Comparison of ENCODE assay signal across 19 mouse cellular contexts in genomic region chr1:74344163-74344916, GRCm38 (mm10). TPM values are rescaled to one million over a fixed set of nuclear protein-coding genes. Genes with fewer than 3 reads are reported as not detected.
DNase-seq lines count a peak whose midpoint lies in the region; ATAC-seq and TF ChIP-seq lines count a peak whose summit lies in the region.
"Had no signal": no experiment of that assay in that cellular context is flagged by ENCODE, and none has a peak within 500 bp of the region (broad histone marks: within the 10 kb centered on the region; RNA-seq: fewer than 3 reads in every experiment).

No protein-coding gene starts in this region.

- no peak for TF ChIP-seq POLR2A in heart, adult 2 months (IDR thresholded peaks at IDR 0.05; ENCODE audit: insufficient read depth, low read depth, low read length)
- TF ChIP-seq POLR2A in ES-Bruce4 (IDR thresholded peaks at IDR 0.05; ENCODE audit: insufficient read depth, low read length) = no peak

- H3K79me2 ChIP-seq in heart, adult 2 months (replicated peaks; ENCODE audit: control insufficient read depth, insufficient read depth, low read length) = no peaks in the 10 kb centered on the region

- intact Hi-C loops in heart, adult 2 months (cut with DNase I) = no loop called here

- H3K36me3 ChIP-seq in heart, adult 2 months (ENCODE audit: control insufficient read depth, insufficient read depth, low read length) = no peaks in the 10 kb centered on the region; the same call in 1 of the 2 replicates
- peaks cover 1% of the 10 kb centered on the region; the same call in 1 of the 2 replicates for H3K36me3 ChIP-seq in kidney, embryonic 16.5 days (ENCODE audit: insufficient read depth, low read length)
- H3K36me3 ChIP-seq in ES-Bruce4 (ENCODE audit: control insufficient read depth, insufficient read depth, low read length, poor library complexity, severe bottlenecking) = no peaks in the 10 kb centered on the region
- 0 out of 2 replicates have a peak, but pooled peaks cover 2% of the 10 kb centered on the region for H3K36me3 ChIP-seq in stomach, postnatal 0 days (ENCODE audit: control insufficient read depth, insufficient read depth, low read length)

- no peak for DNase-seq in heart, adult 2 months
- no peak for DNase-seq in heart, postnatal 4 days
- no peak for DNase-seq in kidney, adult 9 months
- peak; percentile 92 for DNase-seq in A20 (ENCODE audit: low read depth, low spot score)
- DNase-seq in stomach, postnatal 0 days (ENCODE audit: low spot score) = no peak
- DNase-seq: adrenal gland, postnatal 10 days; cerebellum, adult 11-12 months; cerebellum, adult 9-10 months; cerebellum, postnatal 25 days; gastrocnemius, postnatal 14 days had no signal

- H3K9me3 ChIP-seq in kidney, embryonic 16.5 days (ENCODE audit: low read length) = no peaks in the 10 kb centered on the region
- no peaks in the 10 kb centered on the region for H3K9me3 ChIP-seq in ES-Bruce4 (replicated peaks; ENCODE audit: control insufficient read depth, insufficient read depth, low read length, poor library complexity, severe bottlenecking)
- H3K9me3 ChIP-seq in stomach, postnatal 0 days (ENCODE audit: control insufficient read depth, low read length) = no peaks in the 10 kb centered on the region
- H3K9me3 ChIP-seq: embryonic facial prominence, embryonic 12.5 days; forebrain, embryonic 15.5 days; heart, embryonic 13.5 days; hindbrain, embryonic 13.5 days had no signal

- peak overlapping the region; percentile 40; the same call in 1 of the 2 replicates for H3K27ac ChIP-seq in heart, adult 2 months
- peak overlapping the region; percentile 87; the same call in 1 of the 2 replicates for H3K27ac ChIP-seq in kidney, embryonic 16.5 days (ENCODE audit: low read length)
- no peak overlapping the region for H3K27ac ChIP-seq in ES-Bruce4 (ENCODE audit: insufficient read depth, low read length)
- H3K27ac ChIP-seq in stomach, postnatal 0 days (replicated peaks) = no peak overlapping the region
- H3K27ac ChIP-seq: embryonic facial prominence, embryonic 12.5 days; forebrain, embryonic 15.5 days; heart, embryonic 13.5 days; hindbrain, embryonic 13.5 days; hindbrain, postnatal 0 days had no signal

- peaks cover 26% of the 10 kb centered on the region for H3K4me1 ChIP-seq in heart, adult 2 months (ENCODE audit: control insufficient read depth, insufficient read depth, low read length)
- H3K4me1 ChIP-seq in kidney, embryonic 16.5 days (ENCODE audit: insufficient read depth, low read length) = peaks cover 21% of the 10 kb centered on the region
- H3K4me1 ChIP-seq in ES-Bruce4 (ENCODE audit: control insufficient read depth, insufficient read depth, low read length) = peaks cover 1% of the 10 kb centered on the region
- H3K4me1 ChIP-seq in stomach, postnatal 0 days (replicated peaks; ENCODE audit: control insufficient read depth, insufficient read depth) = no peaks in the 10 kb centered on the region
- H3K4me1 ChIP-seq: embryonic facial prominence, embryonic 12.5 days had no signal

- TF ChIP-seq EP300 in heart, adult 2 months (IDR thresholded peaks at IDR 0.05; ENCODE audit: insufficient read depth, low read depth, low read length) = no peak
- peak; percentile 76 for TF ChIP-seq EP300 in ES-Bruce4 (IDR thresholded peaks at IDR 0.05; ENCODE audit: insufficient read depth, low read depth, low read length)
- no peak for TF ChIP-seq EP300 in stomach, postnatal 0 days (optimal IDR thresholded peaks at IDR 0.05)

- WGBS in heart, adult 2 months = 66% methylated on average over 11 of the region's 11 CpGs
- WGBS in kidney, embryonic 16.5 days = 74% methylated on average over 11 of the region's 11 CpGs
- WGBS in stomach, postnatal 0 days = 73% methylated on average over 11 of the region's 11 CpGs

- H3K9ac ChIP-seq in heart, adult 2 months (ENCODE audit: low read depth, low read length) = no peak overlapping the region
- H3K9ac ChIP-seq in kidney, embryonic 16.5 days (replicated peaks; ENCODE audit: low read length) = no peak overlapping the region
- no peak overlapping the region for H3K9ac ChIP-seq in ES-Bruce4 (ENCODE audit: low read depth, poor library complexity, severe bottlenecking)
- H3K9ac ChIP-seq in stomach, postnatal 0 days (ENCODE audit: low read length) = no peak overlapping the region
- H3K9ac ChIP-seq: embryonic facial prominence, embryonic 12.5 days; forebrain, embryonic 15.5 days; heart, embryonic 13.5 days; hindbrain, embryonic 13.5 days had no signal

- H3K27me3 ChIP-seq in heart, adult 2 months (ENCODE audit: control insufficient read depth, insufficient read depth, low read length) = no peaks in the 10 kb centered on the region
- no peaks in the 10 kb centered on the region for H3K27me3 ChIP-seq in kidney, embryonic 16.5 days (ENCODE audit: insufficient read depth, low read length)
- H3K27me3 ChIP-seq in ES-Bruce4 (ENCODE audit: control insufficient read depth, insufficient read depth, low read length, poor library complexity, severe bottlenecking) = no peaks in the 10 kb centered on the region
- H3K27me3 ChIP-seq in stomach, postnatal 0 days (ENCODE audit: control insufficient read depth, insufficient read depth, low read length) = no peaks in the 10 kb centered on the region
- H3K27me3 ChIP-seq: embryonic facial prominence, embryonic 12.5 days; forebrain, embryonic 15.5 days; heart, embryonic 13.5 days; hindbrain, embryonic 13.5 days had no signal

- TF ChIP-seq CTCF in heart, adult 2 months (IDR thresholded peaks at IDR 0.05) = no peak
- no peak for TF ChIP-seq CTCF in ES-Bruce4 (IDR thresholded peaks at IDR 0.05; ENCODE audit: low read depth, low read length)
- TF ChIP-seq CTCF in stomach, postnatal 0 days (IDR thresholded peaks at IDR 0.05; ENCODE audit: low read depth) = no peak

- H3K4me3 ChIP-seq in heart, adult 2 months = no peak overlapping the region
- H3K4me3 ChIP-seq in kidney, embryonic 16.5 days (ENCODE audit: low read length) = no peak overlapping the region
- H3K4me3 ChIP-seq in ES-Bruce4 (ENCODE audit: low read depth, low read length) = no peak overlapping the region
- no peak overlapping the region for H3K4me3 ChIP-seq in stomach, postnatal 0 days (ENCODE audit: low read depth, low read length)
- H3K4me3 ChIP-seq: embryonic facial prominence, embryonic 12.5 days; forebrain, embryonic 15.5 days; heart, embryonic 13.5 days; hindbrain, embryonic 13.5 days had no signal

- ATAC-seq in kidney, embryonic 16.5 days (ENCODE audit: low FRiP score, low TSS enrichment) = no peak
- ATAC-seq in stomach, postnatal 0 days (ENCODE audit: low FRiP score, low TSS enrichment) = no peak
- ATAC-seq: forebrain, embryonic 15.5 days; hindbrain, postnatal 0 days had no signal

- no peak overlapping the region for H3K4me2 ChIP-seq in kidney, embryonic 16.5 days (replicated peaks; ENCODE audit: low read depth, low read length)
- H3K4me2 ChIP-seq in stomach, postnatal 0 days (replicated peaks; ENCODE audit: low read depth) = no peak overlapping the region
- H3K4me2 ChIP-seq: embryonic facial prominence, embryonic 12.5 days; forebrain, embryonic 15.5 days; heart, embryonic 13.5 days; hindbrain, embryonic 13.5 days had no signal

RNA-seq across cellular contexts. Expression of gene Catip, which starts 17.6 kb away (rescaled TPM):
- total RNA-seq in heart, adult 2 months (2021) = under 1 TPM; 0.29 to 0.34 TPM
- polyA plus RNA-seq in heart, adult 2 months (2012; rRNA removed) = 1.1 and 2.3 TPM in 2 replicates
- total RNA-seq in heart, postnatal 4 days (2021) = under 1 TPM; 0.32 to 0.33 TPM
- 0.50 and 0.53 TPM in 2 replicates for polyA plus RNA-seq in kidney, embryonic 16.5 days (2015; fragmentation: Nextera tagmentation; extraction: Ambion mirVana)
- polyA plus RNA-seq in ES-Bruce4 (2011; ENCODE audit: insufficient read depth, insufficient read length, low read depth, missing spikeins) = 0.75 TPM in 1 of 2 replicates, not detected in the other
- polyA plus RNA-seq in stomach, postnatal 0 days (2015; fragmentation: Nextera tagmentation; extraction: Ambion mirVana) = 0.50 and 0.73 TPM in 2 replicates

RNA-seq across cellular contexts. Expression of gene Slc11a1, which starts 30.7 kb away (rescaled TPM):
- total RNA-seq in heart, adult 2 months (2021) = 1 to 10 TPM; 5.2 to 5.8 TPM
- 12.3 and 13.0 TPM in 2 replicates for polyA plus RNA-seq in heart, adult 2 months (2012; rRNA removed)
- total RNA-seq in heart, postnatal 4 days (2021) = 1 to 10 TPM; 1.7 to 3.4 TPM
- 4.5 and 5.4 TPM in 2 replicates for polyA plus RNA-seq in kidney, embryonic 16.5 days (2015; fragmentation: Nextera tagmentation; extraction: Ambion mirVana)
- 0.94 and 1.5 TPM in 2 replicates for polyA plus RNA-seq in ES-Bruce4 (2011; ENCODE audit: insufficient read depth, insufficient read length, low read depth, missing spikeins)
- 3.0 and 3.8 TPM in 2 replicates for polyA plus RNA-seq in stomach, postnatal 0 days (2015; fragmentation: Nextera tagmentation; extraction: Ambion mirVana)
- total RNA-seq: hematopoietic stem cell, adult 5-6 weeks; MEL had no signal

RNA-seq across cellular contexts. Expression of gene Tmbim1, which starts 38.9 kb away (rescaled TPM):
- 10 to 100 TPM; 41.3 to 48.1 TPM for total RNA-seq in heart, adult 2 months (2021)
- polyA plus RNA-seq in heart, adult 2 months (2012; rRNA removed) = 97.1 and 148 TPM in 2 replicates
- total RNA-seq in heart, postnatal 4 days (2021) = 10 to 100 TPM; 43.4 to 44.3 TPM
- 33.5 and 35.1 TPM in 2 replicates for polyA plus RNA-seq in kidney, embryonic 16.5 days (2015; fragmentation: Nextera tagmentation; extraction: Ambion mirVana)
- 58.8 and 62.2 TPM in 2 replicates for polyA plus RNA-seq in ES-Bruce4 (2011; ENCODE audit: insufficient read depth, insufficient read length, low read depth, missing spikeins)
- 109 and 118 TPM in 2 replicates for polyA plus RNA-seq in stomach, postnatal 0 days (2015; fragmentation: Nextera tagmentation; extraction: Ambion mirVana)

RNA-seq across cellular contexts. Expression of gene Ctdsp1, which starts 47.0 kb away (rescaled TPM):
- total RNA-seq in heart, adult 2 months (2021) = 100 to 1,000 TPM; 122 to 137 TPM
- 122 and 127 TPM in 2 replicates for polyA plus RNA-seq in heart, adult 2 months (2012; rRNA removed)
- 100 to 1,000 TPM; 121 to 126 TPM for total RNA-seq in heart, postnatal 4 days (2021)
- polyA plus RNA-seq in kidney, embryonic 16.5 days (2015; fragmentation: Nextera tagmentation; extraction: Ambion mirVana) = 91.1 and 94.0 TPM in 2 replicates
- 28.6 and 33.6 TPM in 2 replicates for polyA plus RNA-seq in ES-Bruce4 (2011; ENCODE audit: insufficient read depth, insufficient read length, low read depth, missing spikeins)
- 45.2 and 47.4 TPM in 2 replicates for polyA plus RNA-seq in stomach, postnatal 0 days (2015; fragmentation: Nextera tagmentation; extraction: Ambion mirVana)

RNA-seq across cellular contexts. Expression of gene Pnkd, which starts 59.6 kb away (rescaled TPM):
- 100 to 1,000 TPM; 126 to 140 TPM for total RNA-seq in heart, adult 2 months (2021)
- 104 and 113 TPM in 2 replicates for polyA plus RNA-seq in heart, adult 2 months (2012; rRNA removed)
- 100 to 1,000 TPM; 198 to 211 TPM for total RNA-seq in heart, postnatal 4 days (2021)
- 149 and 156 TPM in 2 replicates for polyA plus RNA-seq in kidney, embryonic 16.5 days (2015; fragmentation: Nextera tagmentation; extraction: Ambion mirVana)
- 40.9 and 43.6 TPM in 2 replicates for polyA plus RNA-seq in ES-Bruce4 (2011; ENCODE audit: insufficient read depth, insufficient read length, low read depth, missing spikeins)
- 84.8 and 88.2 TPM in 2 replicates for polyA plus RNA-seq in stomach, postnatal 0 days (2015; fragmentation: Nextera tagmentation; extraction: Ambion mirVana)

Comparison
In these comparisons a context has a peak if more than half of its experiments do, and no peak if none do; other contexts are left out.
1. H3K27ac ChIP-seq: peak in heart, adult 2 months (single experiment) and kidney, embryonic 16.5 days (single experiment); none in ES-Bruce4 (single experiment) and stomach, postnatal 0 days (single experiment).